Mouse (Mus musculus) CD4-positive helper T cell, adult 2 months (primary cell): ENCODE results near the gene Tatdn2.

Source experiments
- DNase-seq: peaks from one replicate; pipeline ENCODE4 v3.0.0-alpha.2; 2012; ENCODE audit warnings: low read depth, missing footprints, low spot score

Tatdn2 gene

GRCm38 (mm10) chr6:113696582-113697221, at the start of gene Tatdn2:
Tatdn2 (plus strand) TSS chr6:113697050.
- peak; percentile 100 for DNase-seq

GRCm38 (mm10) chr6:113649346-113650196, 47.3 kb upstream of the Tatdn2 start:
- no peak for DNase-seq

GRCm38 (mm10) chr6:113650197-113650640, 46.6 kb upstream of the Tatdn2 start:
- no peak for DNase-seq

GRCm38 (mm10) chr6:113651626-113652025, 45.2 kb upstream of the Tatdn2 start:
- no peak for DNase-seq

GRCm38 (mm10) chr6:113653551-113653950, 43.3 kb upstream of the Tatdn2 start:
- DNase-seq: no peak

GRCm38 (mm10) chr6:113654102-113654501, 42.7 kb upstream of the Tatdn2 start:
- DNase-seq: no peak

- DNase-seq: peak; percentile 34
Measured at GRCm38 (mm10) chr6:113654753-113655397, 42.0 kb upstream of the Tatdn2 start.

GRCm38 (mm10) chr6:113655475-113655874, 41.4 kb upstream of the Tatdn2 start:
- no peak for DNase-seq

GRCm38 (mm10) chr6:113656847-113657246, 40.0 kb upstream of the Tatdn2 start:
- DNase-seq: no peak

- DNase-seq: peak; percentile 32
Measured at GRCm38 (mm10) chr6:113658226-113658625, 38.6 kb upstream of the Tatdn2 start.

GRCm38 (mm10) chr6:113659648-113660491, 37.0 kb upstream of the Tatdn2 start:
- DNase-seq: no peak

GRCm38 (mm10) chr6:113660492-113661352, 36.1 kb upstream of the Tatdn2 start:
- DNase-seq: peak; percentile 71

- peak; percentile 79 for DNase-seq
Measured at GRCm38 (mm10) chr6:113661353-113662241, 35.3 kb upstream of the Tatdn2 start.

- DNase-seq: peak; percentile 38
Measured at GRCm38 (mm10) chr6:113662964-113663700, 33.7 kb upstream of the Tatdn2 start.

GRCm38 (mm10) chr6:113664305-113664704, 32.5 kb upstream of the Tatdn2 start:
- DNase-seq: no peak

- DNase-seq: no peak
Measured at GRCm38 (mm10) chr6:113667611-113668122, 29.2 kb upstream of the Tatdn2 start.

- DNase-seq: peak; percentile 89
Measured at GRCm38 (mm10) chr6:113668287-113669154, 28.3 kb upstream of the Tatdn2 start.
